ENCODE assay signal across 9 mouse cellular contexts in genomic region chr10:102435467-102435866, GRCm38 (mm10). TPM values are rescaled to one million over a fixed set of nuclear protein-coding genes. Genes with fewer than 3 reads are reported as not detected.
A peak's percentile ranks its signal among the peaks of the same experiment; 100 is the strongest.
DNase-seq lines count a peak whose midpoint lies in the region; ATAC-seq and TF ChIP-seq lines count a peak whose summit lies in the region.
"Not testable (repeated sequence)": the region's sequence is repeated elsewhere in the genome, so short reads cannot be mapped to it uniquely, and the experiment has no call there.
"Had no signal": no experiment of that assay in that cellular context is flagged by ENCODE, and none has a peak within 500 bp of the region (broad histone marks: within the 10 kb centered on the region; RNA-seq: fewer than 3 reads in every experiment).

No protein-coding gene starts in this region.

- not testable (repeated sequence) for ATAC-seq in embryonic facial prominence, embryonic 12.5 days (ENCODE audit: insufficient number of reproducible peaks, insufficient read depth, low FRiP score, low TSS enrichment); heart, embryonic 14.5 days (ENCODE audit: insufficient number of reproducible peaks, insufficient read depth, low FRiP score, low read depth); intestine, postnatal 0 days; liver, embryonic 14.5 days (ENCODE audit: insufficient read depth); midbrain, embryonic 13.5 days
- ATAC-seq in forebrain, embryonic 13.5 days, result peak; percentile 30; the same call in 1 of the 2 replicates
- ATAC-seq in hindbrain, embryonic 13.5 days (ENCODE audit: low FRiP score), result peak; percentile 46; the same call in 1 of the 2 replicates
- ATAC-seq in neural tube, embryonic 13.5 days (ENCODE audit: low read depth), result peak; percentile 15; the same call in 1 of the 2 replicates

- peak; percentile 43; the same call in 1 of the 2 replicates for TF ChIP-seq CTCF in intestine, postnatal 0 days (IDR thresholded peaks at IDR 0.05; ENCODE audit: low read depth)
- TF ChIP-seq CTCF in liver, embryonic 14.5 days (IDR thresholded peaks at IDR 0.05; ENCODE audit: low read depth), result 0 out of 2 replicates have a peak, but pooled peaks have one; percentile 6

- not testable (repeated sequence) for TF ChIP-seq EP300 in liver, embryonic 14.5 days (IDR thresholded peaks at IDR 0.05; ENCODE audit: low read depth)

- H3K27me3 ChIP-seq in embryonic facial prominence, embryonic 12.5 days; forebrain, embryonic 13.5 days; heart, embryonic 14.5 days (ENCODE audit: control insufficient read depth, insufficient read depth, low read length); hindbrain, embryonic 13.5 days; intestine, postnatal 0 days (replicated peaks; ENCODE audit: control insufficient read depth, insufficient read depth, low read length); liver, embryonic 14.5 days (ENCODE audit: control insufficient read depth, insufficient read depth, low read length); midbrain, embryonic 13.5 days; neural tube, embryonic 13.5 days: not testable (repeated sequence)

- not testable (repeated sequence) for H3K4me1 ChIP-seq in embryonic facial prominence, embryonic 12.5 days; forebrain, embryonic 13.5 days; heart, embryonic 14.5 days (ENCODE audit: control insufficient read depth in 2 of 2, insufficient read depth in 2 of 2, low read length in 2 of 2); hindbrain, embryonic 13.5 days (replicated peaks); intestine, postnatal 0 days (replicated peaks; ENCODE audit: control insufficient read depth, insufficient read depth, low read length); liver, embryonic 14.5 days (replicated peaks; ENCODE audit: control insufficient read depth in 2 of 2, insufficient read depth in 2 of 2, low read length in 1 of 2); midbrain, embryonic 13.5 days (replicated peaks); neural tube, embryonic 13.5 days (replicated peaks)

- not testable (repeated sequence) for DNase-seq in liver, embryonic 14.5 days (ENCODE audit: low read depth in 3 of 3, low spot score in 3 of 3)

- WGBS in embryonic facial prominence, embryonic 12.5 days, result 35% methylated on average over 6 of the region's 6 CpGs
- 43% methylated on average over 6 of the region's 6 CpGs for WGBS in forebrain, embryonic 13.5 days
- 34% methylated on average over 6 of the region's 6 CpGs for WGBS in heart, embryonic 14.5 days
- 47% methylated on average over 6 of the region's 6 CpGs for WGBS in hindbrain, embryonic 13.5 days
- 33% methylated on average over 6 of the region's 6 CpGs for WGBS in intestine, postnatal 0 days
- 50% methylated on average over 6 of the region's 6 CpGs for WGBS in liver, embryonic 14.5 days (ENCODE audit: insufficient replicate concordance)
- 45% methylated on average over 6 of the region's 6 CpGs for WGBS in midbrain, embryonic 13.5 days
- 52% methylated on average over 6 of the region's 6 CpGs for whole genome bisulfite sequencing in neural tube, embryonic 13.5 days

- peak overlapping the region; percentile 37 for H3K4me2 ChIP-seq in embryonic facial prominence, embryonic 12.5 days (replicated peaks)
- H3K4me2 ChIP-seq in forebrain, embryonic 13.5 days, result peak overlapping the region; percentile 38
- H3K4me2 ChIP-seq in heart, embryonic 14.5 days (ENCODE audit: low read length), result peak overlapping the region; percentile 47
- H3K4me2 ChIP-seq in hindbrain, embryonic 13.5 days, result 0 out of 2 replicates have a peak overlapping the region, but pooled peaks have one; percentile 23
- peak overlapping the region; percentile 43 for H3K4me2 ChIP-seq in intestine, postnatal 0 days (replicated peaks; ENCODE audit: low read depth)
- not testable (repeated sequence) for H3K4me2 ChIP-seq in liver, embryonic 14.5 days (ENCODE audit: low read depth)
- peak overlapping the region; percentile 26; the same call in 1 of the 2 replicates for H3K4me2 ChIP-seq in midbrain, embryonic 13.5 days (replicated peaks)
- peak overlapping the region; percentile 30; the same call in 1 of the 2 replicates for H3K4me2 ChIP-seq in neural tube, embryonic 13.5 days

- not testable (repeated sequence) for H3K27ac ChIP-seq in embryonic facial prominence, embryonic 12.5 days; forebrain, embryonic 13.5 days; heart, embryonic 14.5 days (replicated peaks in 1 of 2; ENCODE audit: control insufficient read depth in 1 of 2, insufficient read depth in 1 of 2, low read depth in 2 of 2, low read length in 2 of 2); hindbrain, embryonic 13.5 days; intestine, postnatal 0 days (ENCODE audit: low read depth, low read length); liver, embryonic 14.5 days; midbrain, embryonic 13.5 days; neural tube, embryonic 13.5 days (replicated peaks)

- not testable (repeated sequence) for H3K4me3 ChIP-seq in embryonic facial prominence, embryonic 12.5 days; forebrain, embryonic 13.5 days; heart, embryonic 14.5 days (ENCODE audit: control insufficient read depth in 1 of 2, insufficient read depth in 1 of 2, low read depth in 1 of 2, low read length in 2 of 2); hindbrain, embryonic 13.5 days; intestine, postnatal 0 days (ENCODE audit: low read depth, low read length); liver, embryonic 14.5 days (ENCODE audit: insufficient read depth in 1 of 2, low read depth in 2 of 2, low read length in 2 of 2); midbrain, embryonic 13.5 days (replicated peaks); neural tube, embryonic 13.5 days

- not testable (repeated sequence) for H3K9ac ChIP-seq in embryonic facial prominence, embryonic 12.5 days; forebrain, embryonic 13.5 days; heart, embryonic 14.5 days (ENCODE audit: low read length); hindbrain, embryonic 13.5 days; intestine, postnatal 0 days (ENCODE audit: low read depth, low read length); liver, embryonic 14.5 days (replicated peaks); midbrain, embryonic 13.5 days (replicated peaks); neural tube, embryonic 13.5 days

- not testable (repeated sequence) for H3K9me3 ChIP-seq in embryonic facial prominence, embryonic 12.5 days; forebrain, embryonic 13.5 days (replicated peaks); heart, embryonic 14.5 days (ENCODE audit: control insufficient read depth, low read length); hindbrain, embryonic 13.5 days; intestine, postnatal 0 days (ENCODE audit: control insufficient read depth); liver, embryonic 14.5 days (ENCODE audit: control insufficient read depth, low read length); midbrain, embryonic 13.5 days; neural tube, embryonic 13.5 days

- H3K36me3 ChIP-seq in embryonic facial prominence, embryonic 12.5 days; forebrain, embryonic 13.5 days (ENCODE audit: poor library complexity, severe bottlenecking); heart, embryonic 14.5 days (ENCODE audit: control insufficient read depth, insufficient read depth, low read length); hindbrain, embryonic 13.5 days; intestine, postnatal 0 days (ENCODE audit: control insufficient read depth, insufficient read depth); liver, embryonic 14.5 days (replicated peaks; ENCODE audit: control insufficient read depth, insufficient read depth, low read depth); midbrain, embryonic 13.5 days; neural tube, embryonic 13.5 days: not testable (repeated sequence)

RNA-seq across cellular contexts. Expression of gene Nts, which starts 54.8 kb away (rescaled TPM):
- 4.5 and 6.4 TPM in 2 replicates for polyA plus RNA-seq in embryonic facial prominence, embryonic 12.5 days (2016; fragmentation: Nextera tagmentation; extraction: Ambion mirVana)
- polyA plus RNA-seq in forebrain, embryonic 13.5 days (2015; fragmentation: Nextera tagmentation; extraction: Ambion mirVana), result 10.1 and 16.9 TPM in 2 replicates
- 13.3 and 15.1 TPM in 2 replicates for polyA plus RNA-seq in heart, embryonic 14.5 days (2014; fragmentation: Nextera tagmentation; extraction: Ambion mirVana)
- 3.5 and 3.9 TPM in 2 replicates for polyA plus RNA-seq in hindbrain, embryonic 13.5 days (2015; fragmentation: Nextera tagmentation; extraction: Ambion mirVana)
- 145 and 146 TPM in 2 replicates for polyA plus RNA-seq in intestine, postnatal 0 days (2015; fragmentation: Nextera tagmentation; extraction: Ambion mirVana)
- polyA plus RNA-seq in liver, embryonic 14.5 days (2012; rRNA removed), result 0.05 TPM in 1 of 2 replicates, not detected in the other
- not detected in 2 replicates for polyA plus RNA-seq in liver, embryonic 14.5 days (2014; fragmentation: Nextera tagmentation; extraction: Ambion mirVana)
- polyA plus RNA-seq in midbrain, embryonic 13.5 days (2015; fragmentation: Nextera tagmentation; extraction: Ambion mirVana), result 4.8 and 8.5 TPM in 2 replicates
- 4.3 and 4.4 TPM in 2 replicates for polyA plus RNA-seq in neural tube, embryonic 13.5 days (2015; fragmentation: Nextera tagmentation; extraction: Ambion mirVana)
- polyA plus RNA-seq: liver, adult 2 months had no signal
